Mouse (Mus musculus) embryonic fibroblast, embryonic 13.5 days (primary cell): Measurements from ENCODE around the gene Slc31a1. TPM values are rescaled to one million over a fixed set of nuclear protein-coding genes. Genes with fewer than 3 reads are reported as not detected.

Source experiments
- H3K27ac ChIP-seq: 2 replicates; pipeline ENCODE4 v1.5.1; 2012; ENCODE audit warnings: low read length, control low read depth, inconsistent platforms; ENCODE audit not compliant: insufficient read depth
- H3K4me1 ChIP-seq: 2 replicates; pipeline ENCODE4 v1.6.1; 2011; ENCODE audit warnings: low read length; ENCODE audit not compliant: control insufficient read depth, insufficient read depth
- H3K4me3 ChIP-seq: 2 replicates; pipeline ENCODE4 v1.5.1; 2011; ENCODE audit warnings: mild to moderate bottlenecking, control low read depth, low read length; ENCODE audit not compliant: insufficient read depth
- CTCF ChIP-seq: IDR thresholded peaks from 2 replicates; pipeline ENCODE4 v1.5.1; 2011; ENCODE audit warnings: mild to moderate bottlenecking, control low read depth, low read length, moderate library complexity, borderline replicate concordance; ENCODE audit not compliant: insufficient read depth
- POLR2A ChIP-seq: IDR thresholded peaks from 2 replicates; pipeline ENCODE4 v1.6.1; 2011; ENCODE audit warnings: low read depth, mild to moderate bottlenecking, control low read depth, low read length, moderate library complexity
- polyA plus RNA-seq: library from polyadenylated mRNA; stranded (reverse); fragments of >200 nt; gene quantifications from 2 replicates; pipeline ENCODE4 v1.2.4, GENCODE M21; 2011; ENCODE audit warnings: low read depth; ENCODE audit not compliant: missing spikeins, insufficient read length

Gene Slc31a1
- polyA plus RNA-seq, 1 experiment, result 46.7 TPM

GRCm38 (mm10) chr4:62344000-62344399 lies 16.5 kb upstream of the Slc31a1 start:
- no peak for TF ChIP-seq CTCF
- no peak overlapping the region for H3K4me3 ChIP-seq
- H3K27ac ChIP-seq, result no peak overlapping the region
- H3K4me1 ChIP-seq, result no peaks in the 10 kb centered on the region

- TF ChIP-seq POLR2A (no peak), CTCF (no peak)
- Histone ChIP-seq H3K4me1 (no peaks in the 10 kb centered on the region), H3K27ac (no peak overlapping the region), H3K4me3 (no peak overlapping the region)
Observed at GRCm38 (mm10) chr4:62345827-62346226, 14.7 kb upstream of the Slc31a1 start.

GRCm38 (mm10) chr4:62347605-62348328 lies 12.8 kb upstream of the Slc31a1 start:
- H3K4me1 ChIP-seq, result no peaks in the 10 kb centered on the region
- no peak overlapping the region for H3K27ac ChIP-seq

GRCm38 (mm10) chr4:62348329-62348705 lies 12.2 kb upstream of the Slc31a1 start:
- TF ChIP-seq CTCF (no peak), POLR2A (no peak)
- Histone ChIP-seq H3K4me1 (no peaks in the 10 kb centered on the region), H3K27ac (no peak overlapping the region), H3K4me3 (no peak overlapping the region)

More at GRCm38 (mm10) chr4:62347605-62348328, 12.8 kb upstream of the Slc31a1 start:
- H3K4me3 ChIP-seq, result no peak overlapping the region
- no peak for TF ChIP-seq CTCF
- TF ChIP-seq POLR2A, result no peak

- H3K27ac ChIP-seq, result no peak overlapping the region
- no peak overlapping the region for H3K4me3 ChIP-seq
- H3K4me1 ChIP-seq, result no peaks in the 10 kb centered on the region
- TF ChIP-seq CTCF (no peak), POLR2A (no peak)
Observed at GRCm38 (mm10) chr4:62349371-62349770, 11.2 kb upstream of the Slc31a1 start.

- Histone ChIP-seq H3K4me1 (no peaks in the 10 kb centered on the region), H3K27ac (no peak overlapping the region)
Observed at GRCm38 (mm10) chr4:62357631-62358148, 2.8 kb upstream of the Slc31a1 start.

GRCm38 (mm10) chr4:62359256-62359775 lies 1.2 kb upstream of the Slc31a1 start:
- H3K27ac ChIP-seq, result peak overlapping the region; percentile 55
- H3K4me3 ChIP-seq, result peak overlapping the region; percentile 63
- no peaks in the 10 kb centered on the region for H3K4me1 ChIP-seq
- TF ChIP-seq POLR2A (no peak), CTCF (no peak)

More at GRCm38 (mm10) chr4:62357631-62358148, 2.8 kb upstream of the Slc31a1 start:
- no peak overlapping the region for H3K4me3 ChIP-seq
- TF ChIP-seq POLR2A (no peak), CTCF (no peak)

- TF ChIP-seq CTCF (no peak), POLR2A (no peak)
- Histone ChIP-seq H3K27ac (peak overlapping the region; percentile 22), H3K4me1 (no peaks in the 10 kb centered on the region), H3K4me3 (peak overlapping the region; percentile 87)
Observed at GRCm38 (mm10) chr4:62360805-62361455, 403 bp downstream of the Slc31a1 start.

- Histone ChIP-seq H3K4me3 (peak overlapping the region; percentile 87), H3K27ac (no peak overlapping the region), H3K4me1 (no peaks in the 10 kb centered on the region)
- no peak for TF ChIP-seq CTCF
- TF ChIP-seq POLR2A, result no peak
Observed at GRCm38 (mm10) chr4:62361571-62361970, 1.0 kb downstream of the Slc31a1 start.

- H3K4me1 ChIP-seq, result no peaks in the 10 kb centered on the region
- TF ChIP-seq CTCF (no peak), POLR2A (no peak)
- no peak overlapping the region for H3K27ac ChIP-seq
- H3K4me3 ChIP-seq, result peak overlapping the region; percentile 87
Observed at GRCm38 (mm10) chr4:62361997-62362396, 1.5 kb downstream of the Slc31a1 start.
